Mouse (Mus musculus) kidney, postnatal 0 days (tissue): ENCODE measurements around the gene Psap. TPM values are rescaled to one million over a fixed set of nuclear protein-coding genes. Genes with fewer than 3 reads are reported as not detected.
A peak's percentile ranks its signal among the peaks of the same experiment; 100 is the strongest.

Source experiments
- ATAC-seq: fragments of 200-750 bp; cut with Nextera tagmentation; replicated peaks from 2 replicates; pipeline ENCODE4 v1.8.0; 2017; ENCODE audit warnings: low read depth, moderate number of reproducible peaks, moderate TSS enrichment, moderate library complexity; ENCODE audit not compliant: low FRiP score
- DNase-seq: peaks from one replicate; pipeline ENCODE4 v3.0.0-alpha.2; 2016; ENCODE audit warnings: low spot score
- H3K27ac ChIP-seq: fragments of 300-500 bp; sonication (generic); 2 replicates; pipeline ENCODE4 v1.5.1; 2014; ENCODE audit warnings: mild to moderate bottlenecking
- H3K27me3 ChIP-seq: fragments of 300-500 bp; sonication (generic); 2 replicates; pipeline ENCODE4 v1.6.1; 2014; ENCODE audit warnings: low read length, mixed read lengths; ENCODE audit not compliant: insufficient read depth
- H3K36me3 ChIP-seq: fragments of 300-500 bp; sonication (generic); 2 replicates; pipeline ENCODE4 v1.6.1; 2014; ENCODE audit warnings: low read length, mixed read lengths; ENCODE audit not compliant: insufficient read depth
- H3K4me1 ChIP-seq: fragments of 300-500 bp; sonication (generic); replicated peaks from 2 replicates; pipeline ENCODE4 v1.6.1; 2014; ENCODE audit warnings: antibody characterized with exemption, low read length, mixed read lengths; ENCODE audit not compliant: insufficient read depth
- H3K4me2 ChIP-seq: fragments of 300-500 bp; sonication (generic); 2 replicates; pipeline ENCODE4 v1.6.1; 2014; ENCODE audit warnings: mild to moderate bottlenecking, low read length, moderate library complexity, mixed read lengths
- H3K4me3 ChIP-seq: fragments of 300-500 bp; sonication (generic); replicated peaks from 2 replicates; pipeline ENCODE4 v1.5.1; 2014; ENCODE audit warnings: low read depth, low read length
- H3K9ac ChIP-seq: fragments of 300-500 bp; sonication (generic); 2 replicates; pipeline ENCODE4 v1.6.1; 2014; ENCODE audit warnings: low read depth, low read length
- H3K9me3 ChIP-seq: fragments of 300-500 bp; sonication (generic); replicated peaks from 2 replicates; pipeline ENCODE4 v1.6.1; 2016; ENCODE audit warnings: low read length, inconsistent platforms, mixed read lengths
- CTCF ChIP-seq: IDR thresholded peaks from 2 replicates; pipeline ENCODE4 v1.5.1; 2016; ENCODE audit warnings: antibody characterized with exemption, low read depth, mild to moderate bottlenecking, moderate library complexity
- WGBS: fragments of 180-500 bp; shearing (Covaris S2); extraction: QIAGEN DNeasy Blood & Tissue Kit; methylation state at CpG from one replicate; pipeline ENCODE4 v1.1.7; 2014; 5-methylcytosine and 5-hydroxymethylcytosine counted together
- polyA plus RNA-seq: library from polyadenylated mRNA; unstranded; fragments of >200 nt; fragmentation: Nextera tagmentation; extraction: Ambion mirVana; gene quantifications from 2 replicates; pipeline ENCODE4 v1.2.1, GENCODE M21; 2015

Gene Psap
- polyA plus RNA-seq, 1 experiment from 2014 or later = 142 TPM

DNA sequence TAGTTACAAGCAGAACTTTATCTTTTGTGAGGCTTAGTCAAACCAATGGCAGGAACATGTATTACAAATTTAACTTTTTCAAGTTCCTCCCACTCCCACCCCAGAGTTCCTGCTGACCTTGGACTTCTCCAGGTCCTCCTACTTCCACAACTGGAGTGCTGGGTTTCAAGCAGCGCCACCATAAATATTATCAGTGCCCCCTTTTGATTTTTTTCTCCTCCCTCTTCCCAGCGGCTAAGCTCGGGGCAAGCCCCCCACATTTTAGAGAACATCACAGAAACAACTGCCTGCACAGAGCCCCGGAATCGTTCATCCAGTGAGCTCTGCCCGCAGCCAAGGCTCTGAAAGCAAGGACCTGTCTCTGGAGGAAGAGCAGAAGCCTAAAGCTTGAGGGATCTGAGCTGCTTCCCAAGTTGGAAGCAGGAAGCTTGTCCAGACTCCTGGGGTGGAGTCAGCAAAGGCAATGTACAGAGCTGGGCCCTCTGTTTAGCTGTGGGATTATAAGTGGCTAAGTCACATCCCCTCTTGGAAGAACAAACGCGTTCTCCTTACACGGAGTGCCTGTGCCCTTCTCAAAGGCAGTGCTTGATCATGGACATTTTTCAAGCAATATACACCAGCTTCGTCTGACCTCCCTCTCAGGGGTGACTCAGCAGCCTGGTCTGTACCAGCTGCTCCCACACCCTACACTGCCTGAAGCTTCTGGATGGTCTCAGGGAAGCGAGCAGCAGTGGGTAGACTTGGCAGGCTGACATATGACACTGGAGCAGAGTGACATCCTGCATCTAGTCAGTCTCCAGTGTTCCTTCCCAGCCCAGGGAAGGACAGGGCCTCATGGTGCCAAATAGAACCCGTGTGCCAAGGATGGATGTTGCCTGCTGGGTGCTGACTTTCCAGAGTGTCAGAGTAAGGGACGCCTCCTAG is 8.0 kb upstream of the Psap start:
- ATAC-seq = no peak
- Histone ChIP-seq H3K9me3 (no peaks in the 10 kb centered on the region), H3K4me1 (peaks cover 6% of the 10 kb centered on the region; the same call in 1 of the 2 replicates), H3K4me3 (no peak overlapping the region), H3K9ac (no peak overlapping the region), H3K4me2 (no peak overlapping the region), H3K36me3 (no peaks in the 10 kb centered on the region), H3K27ac (0 out of 2 replicates have a peak overlapping the region, but pooled peaks have one; percentile 31), H3K27me3 (no peaks in the 10 kb centered on the region)
- DNase-seq = no peak
- no peak for TF ChIP-seq CTCF
- whole genome bisulfite sequencing = 35% methylated on average over 13 of the region's 13 CpGs

DNA sequence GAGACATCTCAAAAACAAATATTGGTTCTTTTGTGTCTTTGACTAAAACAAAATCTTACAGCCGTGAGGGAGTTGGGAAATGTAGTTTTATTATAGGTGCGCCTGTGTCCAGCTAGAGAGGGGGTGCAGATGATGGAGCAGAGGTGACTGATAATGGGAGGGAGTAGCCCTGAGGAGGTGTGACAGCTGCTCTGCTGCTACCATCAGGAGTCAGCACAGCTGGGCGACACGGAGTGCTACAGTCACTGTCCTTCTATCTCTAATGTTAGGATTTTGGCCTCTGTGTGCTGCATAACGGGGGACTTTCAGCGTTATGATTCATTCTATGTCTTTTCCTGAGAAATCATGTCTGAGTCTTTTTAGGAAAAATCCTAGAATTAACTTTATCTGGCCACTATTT is 6.4 kb upstream of the Psap start:
- H3K27me3 ChIP-seq = no peaks in the 10 kb centered on the region
- no peak overlapping the region for H3K27ac ChIP-seq
- no peaks in the 10 kb centered on the region for H3K36me3 ChIP-seq
- WGBS = 59% methylated on average over 6 of the region's 6 CpGs
- TF ChIP-seq CTCF = no peak
- H3K4me2 ChIP-seq = no peak overlapping the region
- H3K4me1 ChIP-seq = peaks cover 6% of the 10 kb centered on the region; the same call in 1 of the 2 replicates
- ATAC-seq (no peak), DNase-seq (no peak)
- no peak overlapping the region for H3K4me3 ChIP-seq
- no peak overlapping the region for H3K9ac ChIP-seq
- H3K9me3 ChIP-seq = no peaks in the 10 kb centered on the region

- H3K4me2 ChIP-seq = no peak overlapping the region
- no peaks in the 10 kb centered on the region for H3K9me3 ChIP-seq
- ATAC-seq (no peak), DNase-seq (no peak)
- H3K4me1 ChIP-seq = peaks cover 6% of the 10 kb centered on the region; the same call in 1 of the 2 replicates
- no peak for TF ChIP-seq CTCF
- H3K4me3 ChIP-seq = no peak overlapping the region
- WGBS = 53% methylated on average over 6 of the region's 6 CpGs
- no peak overlapping the region for H3K9ac ChIP-seq
- H3K27ac ChIP-seq = no peak overlapping the region
- H3K36me3 ChIP-seq = no peaks in the 10 kb centered on the region
- no peaks in the 10 kb centered on the region for H3K27me3 ChIP-seq
Measured at GRCm38 (mm10) chr10:60272241-60272640, 5.2 kb upstream of the Psap start.

DNA sequence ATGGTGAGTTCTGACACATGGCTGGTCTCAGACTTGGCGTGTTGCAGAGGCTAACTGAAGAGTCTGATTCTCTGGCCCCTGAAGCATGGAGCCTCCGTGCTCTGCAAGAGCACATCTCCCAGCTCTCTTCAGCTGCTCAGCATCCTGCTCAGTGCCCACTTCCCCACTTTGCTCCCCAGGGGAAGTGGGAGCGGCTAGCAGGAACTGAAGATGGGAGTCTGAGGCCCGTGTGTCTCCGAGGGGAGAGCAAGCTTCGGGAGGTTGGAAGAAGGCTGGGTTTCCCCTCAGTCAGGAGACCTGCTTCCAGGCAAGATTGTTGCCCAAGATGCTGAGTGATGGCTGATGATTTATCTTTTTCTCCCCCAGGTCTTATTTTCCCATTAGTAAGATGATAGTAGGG is 4.0 kb upstream of the Psap start:
- Histone ChIP-seq H3K4me3 (no peak overlapping the region), H3K27ac (no peak overlapping the region), H3K9ac (no peak overlapping the region), H3K4me1 (peaks cover 10% of the 10 kb centered on the region), H3K9me3 (no peaks in the 10 kb centered on the region), H3K36me3 (no peaks in the 10 kb centered on the region), H3K27me3 (no peaks in the 10 kb centered on the region), H3K4me2 (no peak overlapping the region)
- ATAC-seq (no peak), DNase-seq (no peak)
- TF ChIP-seq CTCF = no peak
- WGBS = 54% methylated on average over 6 of the region's 6 CpGs

DNA sequence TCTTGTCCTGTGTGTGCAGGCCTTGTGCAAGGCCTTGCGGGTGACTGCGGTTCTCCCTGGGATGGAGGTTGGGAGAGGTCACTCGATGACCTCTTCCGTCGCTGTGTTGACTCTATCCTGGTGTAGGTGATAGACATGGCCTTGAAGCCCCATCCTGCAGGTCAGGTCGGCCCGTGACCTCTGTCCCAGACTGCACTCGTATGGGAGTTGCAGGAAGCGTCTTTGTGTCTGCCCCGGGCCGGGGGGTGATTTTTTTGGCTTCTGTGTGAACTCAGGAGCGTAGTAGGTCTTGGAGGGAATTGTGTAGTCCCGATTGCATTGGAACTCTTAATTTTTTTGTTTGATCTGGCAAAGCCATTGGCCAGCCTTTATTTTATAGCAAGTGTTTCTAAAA is 576 bp downstream of the Psap start:
- Histone ChIP-seq H3K36me3 (no peaks in the 10 kb centered on the region), H3K4me2 (peak overlapping the region; percentile 81), H3K9me3 (no peaks in the 10 kb centered on the region), H3K4me3 (peak overlapping the region; percentile 69), H3K27me3 (no peaks in the 10 kb centered on the region), H3K4me1 (peaks cover 10% of the 10 kb centered on the region; the same call in 1 of the 2 replicates), H3K9ac (peak overlapping the region; percentile 85), H3K27ac (peak overlapping the region; percentile 84)
- ATAC-seq (no peak; the same call in 1 of the 2 replicates), DNase-seq (no peak)
- 6% methylated on average over 13 of the region's 13 CpGs for WGBS
- TF ChIP-seq CTCF = no peak

DNA sequence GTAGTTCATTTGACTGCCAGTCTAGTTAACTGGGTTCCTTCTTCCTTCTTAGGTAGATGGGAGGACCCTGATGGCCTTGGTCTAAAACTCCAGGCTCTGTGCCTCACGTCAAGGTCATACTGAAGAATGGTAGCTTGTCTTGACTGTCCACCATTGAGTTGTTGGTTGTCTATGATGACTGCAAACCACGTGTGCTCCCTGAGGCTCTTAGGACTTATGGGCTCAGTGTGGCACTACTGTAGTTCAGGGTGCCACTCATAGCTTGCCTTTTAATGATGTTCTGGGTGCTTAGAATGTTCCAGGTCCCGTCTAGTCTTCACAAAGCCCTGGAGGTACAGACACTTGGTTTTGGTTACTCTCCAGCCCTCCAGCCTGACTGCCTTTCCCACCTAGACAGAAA is 1.4 kb downstream of the Psap start:
- 90% methylated on average over 3 of the region's 3 CpGs for WGBS
- Histone ChIP-seq H3K27ac (no peak overlapping the region), H3K4me3 (peak overlapping the region; percentile 69; the same call in 1 of the 2 replicates), H3K36me3 (no peaks in the 10 kb centered on the region), H3K9me3 (no peaks in the 10 kb centered on the region), H3K27me3 (no peaks in the 10 kb centered on the region), H3K9ac (no peak overlapping the region), H3K4me1 (peaks cover 10% of the 10 kb centered on the region; the same call in 1 of the 2 replicates), H3K4me2 (peak overlapping the region; percentile 81)
- DNase-seq (no peak), ATAC-seq (no peak)
- TF ChIP-seq CTCF = no peak
